Mouse (Mus musculus) midbrain, embryonic 14.5 days (tissue): Measurements from ENCODE around the gene Guca2b. TPM values are rescaled to one million over a fixed set of nuclear protein-coding genes. Genes with fewer than 3 reads are reported as not detected.

Experiments
- ATAC-seq: fragments of 200-750 bp; cut with Nextera tagmentation; 2 replicates; pipeline ENCODE4 v1.8.0; 2017; ENCODE audit warnings: moderate number of reproducible peaks, moderate library complexity; ENCODE audit not compliant: low FRiP score, low TSS enrichment
- DNase-seq: peaks from one replicate; pipeline ENCODE4 v3.0.0-alpha.2; 2015
- H3K27ac ChIP-seq: fragments of 300-500 bp; sonication (generic); replicated peaks from 2 replicates; pipeline ENCODE4 v1.5.1; 2014; ENCODE audit warnings: mild to moderate bottlenecking, low read depth, low read length, moderate library complexity
- H3K27me3 ChIP-seq: fragments of 300-500 bp; sonication (generic); 2 replicates; pipeline ENCODE4 v1.6.1; 2014; ENCODE audit warnings: low read length, control low read depth, mixed read lengths; ENCODE audit not compliant: control insufficient read depth, insufficient read depth
- H3K36me3 ChIP-seq: fragments of 300-500 bp; sonication (generic); 2 replicates; pipeline ENCODE4 v1.6.1; 2014; ENCODE audit warnings: low read length, control low read depth; ENCODE audit not compliant: control insufficient read depth, insufficient read depth
- H3K4me1 ChIP-seq: fragments of 300-500 bp; sonication (generic); 2 replicates; pipeline ENCODE4 v1.6.1; 2014; ENCODE audit warnings: mild to moderate bottlenecking, antibody characterized with exemption, low read length, control low read depth; ENCODE audit not compliant: control insufficient read depth, insufficient read depth
- H3K4me2 ChIP-seq: fragments of 300-500 bp; sonication (generic); 2 replicates; pipeline ENCODE4 v1.6.1; 2014; ENCODE audit warnings: mild to moderate bottlenecking, low read length, moderate library complexity
- H3K4me3 ChIP-seq: fragments of 300-500 bp; sonication (generic); replicated peaks from 2 replicates; pipeline ENCODE4 v1.5.1; 2014; ENCODE audit warnings: low read depth, low read length
- H3K9ac ChIP-seq: fragments of 300-500 bp; sonication (generic); replicated peaks from 2 replicates; pipeline ENCODE4 v1.6.1; 2014; ENCODE audit warnings: mild to moderate bottlenecking, low read length, moderate library complexity
- H3K9me3 ChIP-seq: fragments of 300-500 bp; sonication (generic); 2 replicates; pipeline ENCODE4 v1.6.1; 2016; ENCODE audit warnings: low read length, control low read depth, mixed read lengths; ENCODE audit not compliant: control insufficient read depth
- WGBS: fragments of 180-500 bp; shearing (Covaris S2); extraction: QIAGEN DNeasy Blood & Tissue Kit; methylation state at CpG from one replicate; pipeline ENCODE4 v1.1.7; 2014; 5-methylcytosine and 5-hydroxymethylcytosine counted together
- polyA plus RNA-seq: library from polyadenylated mRNA; unstranded; fragments of >200 nt; fragmentation: Nextera tagmentation; extraction: Ambion mirVana; gene quantifications from 2 replicates; pipeline ENCODE4 v1.2.1, GENCODE M21; 2014

The Guca2b gene
- polyA plus RNA-seq, 1 experiment from 2014 or later = not detected

DNA sequence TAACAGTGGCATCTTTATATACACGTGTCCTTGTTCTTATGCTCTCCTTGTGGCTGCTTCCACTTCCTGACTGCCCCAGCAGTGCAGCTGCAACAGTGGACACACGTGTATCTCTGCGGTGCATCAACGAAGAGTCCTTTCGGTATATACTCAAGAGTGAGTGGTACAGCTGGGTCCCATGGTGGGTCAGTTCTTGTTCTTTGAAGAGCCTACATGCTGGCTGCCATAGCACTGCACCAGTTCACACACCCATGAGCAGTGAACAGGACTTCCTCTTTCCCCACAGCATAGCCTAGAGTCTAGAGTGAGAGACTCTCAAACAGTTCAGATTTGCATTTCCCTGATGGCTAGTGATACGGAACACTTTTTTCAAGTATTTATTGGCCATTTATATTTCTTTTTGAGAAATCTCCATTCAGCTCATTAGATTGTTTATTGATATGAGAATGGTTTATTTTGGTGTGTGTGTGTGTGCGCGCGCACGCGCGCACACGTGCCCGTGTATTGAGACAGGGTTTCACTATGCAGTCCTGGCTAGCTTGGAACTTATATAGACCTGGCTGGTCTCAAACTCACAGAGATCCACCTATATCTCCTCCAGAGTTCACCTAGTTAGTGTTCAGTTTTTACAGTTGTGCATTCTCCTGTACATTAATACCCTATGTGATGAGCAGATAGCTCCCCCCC lies 4.8 kb upstream of the Guca2b start:
- DNase-seq (no peak), ATAC-seq (no peak)
- Histone ChIP-seq H3K36me3 (no peaks in the 10 kb centered on the region), H3K4me2 (no peak overlapping the region), H3K27me3 (no peaks in the 10 kb centered on the region), H3K4me1 (no peaks in the 10 kb centered on the region), H3K4me3 (no peak overlapping the region), H3K9ac (no peak overlapping the region), H3K27ac (no peak overlapping the region), H3K9me3 (no peaks in the 10 kb centered on the region)
- WGBS = 94% methylated on average over 14 of the region's 14 CpGs

DNA sequence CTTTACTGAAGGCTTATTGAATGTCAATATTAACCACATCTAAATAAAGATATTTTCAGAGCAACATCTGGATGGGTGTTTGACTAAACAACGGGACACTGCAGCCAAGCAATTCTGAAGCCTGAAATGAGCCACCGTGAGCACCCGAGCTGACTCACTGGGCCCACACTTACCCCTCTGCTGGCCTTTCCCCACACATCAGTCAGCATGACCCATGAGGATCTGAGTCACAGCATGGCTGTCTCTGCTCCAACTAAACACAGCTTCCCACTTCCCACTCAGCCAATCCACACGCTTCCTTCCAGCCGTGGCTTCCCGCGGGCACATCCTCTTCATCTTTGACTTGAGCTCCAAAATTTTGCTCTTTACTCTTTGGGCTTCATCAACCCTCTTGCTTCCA lies 4.2 kb upstream of the Guca2b start:
- Histone ChIP-seq H3K4me3 (no peak overlapping the region), H3K9me3 (no peaks in the 10 kb centered on the region), H3K4me1 (no peaks in the 10 kb centered on the region), H3K27me3 (no peaks in the 10 kb centered on the region), H3K36me3 (no peaks in the 10 kb centered on the region), H3K27ac (no peak overlapping the region), H3K9ac (no peak overlapping the region), H3K4me2 (no peak overlapping the region)
- WGBS = 91% methylated on average over 7 of the region's 7 CpGs
- DNase-seq (no peak), ATAC-seq (no peak)

DNA sequence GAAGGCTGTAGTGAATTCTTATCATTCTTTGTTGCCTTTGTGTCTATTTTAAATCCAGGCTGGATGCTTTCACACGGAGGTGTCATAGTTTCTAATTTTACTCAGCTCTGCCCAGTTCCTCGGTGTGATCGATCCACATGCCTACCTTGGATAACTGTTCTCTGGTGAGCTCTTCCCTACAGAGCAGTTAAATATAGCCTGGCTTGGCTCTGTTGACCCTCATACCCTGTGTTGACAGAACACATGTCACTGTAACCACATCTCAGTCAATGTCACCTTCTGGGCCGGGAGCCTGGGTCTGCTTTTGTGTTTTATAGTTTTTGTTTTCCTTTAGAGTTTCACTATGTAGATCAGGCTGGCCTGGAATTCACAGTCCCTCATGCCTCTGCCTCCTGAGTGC lies 3.4 kb upstream of the Guca2b start:
- DNase-seq (no peak), ATAC-seq (no peak)
- no peaks in the 10 kb centered on the region for H3K27me3 ChIP-seq
- H3K27ac ChIP-seq = no peak overlapping the region
- no peaks in the 10 kb centered on the region for H3K36me3 ChIP-seq
- WGBS = 75% methylated on average over 4 of the region's 4 CpGs
- no peaks in the 10 kb centered on the region for H3K4me1 ChIP-seq
- no peak overlapping the region for H3K9ac ChIP-seq
- no peak overlapping the region for H3K4me2 ChIP-seq
- no peak overlapping the region for H3K4me3 ChIP-seq
- no peaks in the 10 kb centered on the region for H3K9me3 ChIP-seq

DNA sequence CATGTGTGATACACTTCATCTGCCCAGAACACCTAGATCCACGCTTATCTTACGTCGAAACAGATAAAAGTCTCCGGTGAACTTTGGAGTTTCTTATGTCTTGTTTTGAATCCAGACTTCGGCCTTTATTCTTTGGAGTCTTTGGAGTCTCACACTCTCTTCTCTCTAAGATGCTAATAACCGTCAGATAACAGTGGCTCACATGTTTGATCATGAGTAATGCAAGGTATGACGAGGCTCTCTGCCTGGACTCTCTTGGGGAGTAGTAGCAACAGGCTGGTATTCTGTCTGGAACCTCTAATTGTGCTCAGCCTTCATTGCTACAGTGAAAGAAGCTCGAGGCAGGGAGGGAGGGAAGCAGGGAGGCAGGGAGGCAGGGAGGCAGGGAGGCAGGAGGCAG lies 1.3 kb upstream of the Guca2b start:
- no peak overlapping the region for H3K27ac ChIP-seq
- no peak overlapping the region for H3K4me3 ChIP-seq
- H3K9ac ChIP-seq = no peak overlapping the region
- ATAC-seq (no peak), DNase-seq (no peak)
- no peak overlapping the region for H3K4me2 ChIP-seq
- no peaks in the 10 kb centered on the region for H3K9me3 ChIP-seq
- H3K27me3 ChIP-seq = no peaks in the 10 kb centered on the region
- 80% methylated on average over 8 of the region's 8 CpGs for WGBS
- H3K36me3 ChIP-seq = no peaks in the 10 kb centered on the region
- no peaks in the 10 kb centered on the region for H3K4me1 ChIP-seq

DNA sequence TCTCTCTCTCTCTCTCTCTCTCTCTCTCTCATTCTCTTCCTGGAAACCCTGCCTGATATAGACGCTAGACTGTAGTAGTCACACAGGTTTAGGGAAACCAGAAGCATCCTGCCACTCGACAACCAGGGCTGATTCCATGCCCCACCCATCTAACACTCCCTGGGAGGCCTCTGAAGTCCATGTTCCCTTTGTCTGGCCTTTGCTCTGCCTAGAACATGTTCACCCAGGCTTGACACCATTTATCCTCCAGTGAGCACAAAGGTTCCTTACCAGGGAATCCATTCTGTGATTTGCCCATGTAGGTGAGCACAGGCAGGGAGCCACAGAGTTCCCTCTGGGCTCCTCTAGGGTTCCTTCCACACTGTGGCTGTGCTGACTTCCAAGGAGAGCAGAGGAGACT lies 508 bp downstream of the Guca2b start:
- Histone ChIP-seq H3K4me3 (no peak overlapping the region), H3K9ac (no peak overlapping the region), H3K27me3 (no peaks in the 10 kb centered on the region), H3K4me2 (no peak overlapping the region), H3K4me1 (no peaks in the 10 kb centered on the region), H3K9me3 (peaks cover 4% of the 10 kb centered on the region; the same call in 1 of the 2 replicates), H3K36me3 (no peaks in the 10 kb centered on the region), H3K27ac (no peak overlapping the region)
- ATAC-seq (no peak), DNase-seq (no peak)
- WGBS = 48% methylated on average over 2 of the region's 2 CpGs

DNA sequence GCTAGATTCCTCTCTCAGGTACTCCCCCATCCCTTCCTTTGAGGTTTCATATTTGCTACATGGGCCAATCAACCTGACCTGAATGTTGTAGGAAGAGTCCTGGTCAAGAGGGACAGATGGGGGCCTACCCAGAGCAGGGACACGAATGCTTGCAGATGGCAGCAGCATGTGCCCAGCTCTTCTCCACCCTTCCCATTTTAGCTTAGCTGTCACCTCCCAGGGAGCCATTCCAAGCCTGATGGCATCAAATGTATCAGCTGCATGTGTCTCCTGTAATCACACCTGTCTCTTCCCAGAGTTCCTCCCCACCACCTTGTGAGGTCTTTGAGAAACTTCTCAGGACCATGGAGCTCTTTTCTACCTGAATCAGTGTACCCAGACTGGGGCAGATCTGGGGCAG lies 1.7 kb downstream of the Guca2b start:
- no peaks in the 10 kb centered on the region for H3K36me3 ChIP-seq
- peaks cover 6% of the 10 kb centered on the region; the same call in 1 of the 2 replicates for H3K9me3 ChIP-seq
- H3K27ac ChIP-seq = no peak overlapping the region
- no peak overlapping the region for H3K4me3 ChIP-seq
- H3K4me1 ChIP-seq = no peaks in the 10 kb centered on the region
- DNase-seq (no peak), ATAC-seq (no peak)
- WGBS = 79% methylated on average over 1 of the region's 1 CpGs
- no peak overlapping the region for H3K4me2 ChIP-seq
- H3K27me3 ChIP-seq = no peaks in the 10 kb centered on the region
- no peak overlapping the region for H3K9ac ChIP-seq

DNA sequence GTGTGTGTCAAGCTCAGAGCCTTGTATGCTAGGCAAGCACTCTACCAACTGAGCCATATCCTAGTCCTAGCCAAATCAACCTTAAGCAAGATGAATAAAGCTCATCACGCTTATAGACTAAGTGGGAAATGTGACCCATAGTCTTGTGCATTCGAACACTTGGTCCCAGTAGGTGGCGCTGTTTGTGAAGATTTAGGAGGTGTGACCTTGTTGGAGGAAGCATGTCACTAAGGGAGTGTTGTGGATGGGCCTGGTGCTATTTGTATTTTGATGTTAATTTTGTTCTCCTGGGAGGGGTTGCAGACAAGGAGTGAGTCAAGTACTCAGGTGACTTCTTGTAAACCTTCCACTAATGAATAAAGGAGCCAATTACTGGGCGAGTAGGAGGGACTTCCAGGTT lies 16.1 kb downstream of the Guca2b start:
- no peaks in the 10 kb centered on the region for H3K9me3 ChIP-seq
- H3K4me3 ChIP-seq = no peak overlapping the region
- H3K4me2 ChIP-seq = no peak overlapping the region
- H3K27me3 ChIP-seq = no peaks in the 10 kb centered on the region
- no peaks in the 10 kb centered on the region for H3K36me3 ChIP-seq
- no peak overlapping the region for H3K9ac ChIP-seq
- H3K4me1 ChIP-seq = no peaks in the 10 kb centered on the region
- ATAC-seq (no peak), DNase-seq (no peak)
- whole genome bisulfite sequencing = 81% methylated on average over 4 of the region's 4 CpGs
- no peak overlapping the region for H3K27ac ChIP-seq

DNA sequence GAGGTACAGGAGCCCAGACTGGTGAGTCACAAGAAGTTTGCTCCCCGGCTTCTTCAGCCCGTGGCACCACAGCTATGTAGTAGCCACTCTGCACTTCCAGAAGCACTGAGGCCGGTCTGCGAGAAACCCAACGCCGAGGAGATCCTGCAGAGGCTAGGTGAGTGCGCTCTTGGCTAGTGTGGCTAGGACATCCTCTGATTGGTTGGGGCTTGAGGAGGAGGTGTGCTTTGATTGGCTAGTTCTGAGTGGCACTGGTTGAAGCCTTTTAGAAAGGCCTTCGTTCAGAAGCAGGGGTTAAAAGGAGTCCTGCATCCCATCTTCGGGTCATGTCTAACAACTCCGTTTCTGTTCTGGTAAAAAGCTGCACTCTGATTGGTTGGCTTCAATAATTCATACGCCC lies 20.1 kb downstream of the Guca2b start:
- WGBS = 60% methylated on average over 11 of the region's 11 CpGs
- no peak for ATAC-seq

DNA sequence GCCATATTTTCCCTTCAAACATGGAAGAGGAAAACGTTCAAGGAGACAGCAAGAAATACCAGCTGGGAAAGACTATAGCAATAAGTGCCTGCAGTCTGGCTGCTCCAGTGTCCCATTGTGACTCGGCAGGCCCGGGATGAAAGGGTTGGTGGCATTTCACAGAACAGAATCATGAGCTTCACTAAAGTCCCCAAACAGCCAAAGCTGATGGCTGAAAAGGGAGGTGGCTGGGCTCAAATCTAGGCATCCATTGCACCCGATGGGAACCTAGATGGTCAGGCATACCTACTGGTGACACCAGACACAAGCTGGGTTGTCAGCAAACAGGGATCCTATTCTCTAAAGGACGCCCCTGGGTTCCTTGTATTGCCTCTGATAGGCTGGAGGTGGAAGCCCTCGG lies 20.8 kb downstream of the Guca2b start:
- Histone ChIP-seq H3K36me3 (no peaks in the 10 kb centered on the region), H3K9me3 (no peaks in the 10 kb centered on the region), H3K4me1 (no peaks in the 10 kb centered on the region), H3K9ac (no peak overlapping the region), H3K27ac (no peak overlapping the region), H3K27me3 (no peaks in the 10 kb centered on the region), H3K4me3 (no peak overlapping the region), H3K4me2 (no peak overlapping the region)
- DNase-seq (no peak), ATAC-seq (no peak)
- WGBS = 87% methylated on average over 6 of the region's 6 CpGs

More for the DNA sequence above, 20.1 kb downstream of the Guca2b start:
- Histone ChIP-seq H3K27ac (no peak overlapping the region), H3K27me3 (no peaks in the 10 kb centered on the region), H3K4me3 (no peak overlapping the region), H3K4me1 (no peaks in the 10 kb centered on the region), H3K9me3 (no peaks in the 10 kb centered on the region), H3K36me3 (no peaks in the 10 kb centered on the region), H3K9ac (no peak overlapping the region), H3K4me2 (no peak overlapping the region)
- no peak for DNase-seq
